Mouse (Mus musculus): ENCODE results near the gene Impg1.

The Impg1 gene

GRCm38 (mm10) chr9:80465381-80465780 is at the start of gene Impg1:
TSS of gene Impg1 (minus strand) at chr9:80465481.
- DNase-seq, result peak; percentile 45

GRCm38 (mm10) chr9:80509464-80510153 is 44.3 kb upstream of the Impg1 start:
- DNase-seq, result no peak

GRCm38 (mm10) chr9:80504496-80505012 is 39.3 kb upstream of the Impg1 start:
- no peak for DNase-seq

GRCm38 (mm10) chr9:80491591-80491990 is 26.3 kb upstream of the Impg1 start:
- peak; percentile 19 for DNase-seq

- no peak for DNase-seq
Observed at GRCm38 (mm10) chr9:80460420-80460819, 4.9 kb downstream of the Impg1 start.

GRCm38 (mm10) chr9:80450467-80451261 is 14.6 kb downstream of the Impg1 start:
- no peak for DNase-seq

GRCm38 (mm10) chr9:80441096-80441710 is 24.1 kb downstream of the Impg1 start:
- no peak for DNase-seq

GRCm38 (mm10) chr9:80391404-80391803 is 73.9 kb downstream of the Impg1 start:
- DNase-seq, result no peak

GRCm38 (mm10) chr9:80391002-80391401 is 74.3 kb downstream of the Impg1 start:
- DNase-seq, result peak; percentile 89

GRCm38 (mm10) chr9:80387890-80388289 is 77.4 kb downstream of the Impg1 start:
- no peak for DNase-seq

GRCm38 (mm10) chr9:80386492-80386891 is 78.8 kb downstream of the Impg1 start:
- DNase-seq, result peak; percentile 69

GRCm38 (mm10) chr9:80386000-80386399 is 79.3 kb downstream of the Impg1 start:
- DNase-seq, result peak; percentile 54

- DNase-seq, result no peak
Observed at GRCm38 (mm10) chr9:80382711-80383110, 82.6 kb downstream of the Impg1 start.

GRCm38 (mm10) chr9:80380078-80380645 is 85.1 kb downstream of the Impg1 start:
- peak; percentile 74 for DNase-seq

GRCm38 (mm10) chr9:80374100-80374499 is 91.2 kb downstream of the Impg1 start:
- no peak for DNase-seq

GRCm38 (mm10) chr9:80373304-80373739 is 92.0 kb downstream of the Impg1 start:
- DNase-seq, result no peak

- no peak for DNase-seq
Observed at GRCm38 (mm10) chr9:80368636-80369035, 96.6 kb downstream of the Impg1 start.

- DNase-seq, result no peak
Observed at GRCm38 (mm10) chr9:80367520-80368204, 97.6 kb downstream of the Impg1 start.

- no peak for DNase-seq
Observed at GRCm38 (mm10) chr9:80360063-80360462, 105.2 kb downstream of the Impg1 start.

- peak; percentile 74 for DNase-seq
Observed at GRCm38 (mm10) chr9:80351678-80352331, 113.5 kb downstream of the Impg1 start.

GRCm38 (mm10) chr9:80351295-80351677 is 114.0 kb downstream of the Impg1 start:
- DNase-seq, result no peak

GRCm38 (mm10) chr9:80344451-80345000 is 120.8 kb downstream of the Impg1 start:
- no peak for DNase-seq

All from retina, postnatal 1 day (tissue).